Mouse (Mus musculus) gastrocnemius, postnatal 36 days (tissue): ENCODE measurements around the gene Mrpl23. TPM values are rescaled to one million over a fixed set of nuclear protein-coding genes. Genes with fewer than 3 reads are reported as not detected.
A peak's percentile ranks its signal among the peaks of the same experiment; 100 is the strongest.

ENCODE experiments used
- DNase-seq, 2 experiments: peaks; one replicate each; pipeline ENCODE4 v3.0.0; 2022
- intact Hi-C: fragments of 180-260 bp; cut with DNase I; formaldehyde crosslinking; loops from one replicate; pipeline ENCODE4 v1.15.1; 2025
- total RNA-seq, 2 experiments: library from RNA; stranded (reverse); gene quantifications; 2 replicates each; pipeline ENCODE4 v1.2.3; 2021

Gene Mrpl23
- total RNA-seq, 2 experiments from 2014 or later, result 1.8 to 6.1 TPM

GRCm38 (mm10) chr7:142566512-142566911, 34.0 kb downstream of the Mrpl23 start:
- intact Hi-C loops, result no loop called here
- DNase-seq, result no peak

DNA sequence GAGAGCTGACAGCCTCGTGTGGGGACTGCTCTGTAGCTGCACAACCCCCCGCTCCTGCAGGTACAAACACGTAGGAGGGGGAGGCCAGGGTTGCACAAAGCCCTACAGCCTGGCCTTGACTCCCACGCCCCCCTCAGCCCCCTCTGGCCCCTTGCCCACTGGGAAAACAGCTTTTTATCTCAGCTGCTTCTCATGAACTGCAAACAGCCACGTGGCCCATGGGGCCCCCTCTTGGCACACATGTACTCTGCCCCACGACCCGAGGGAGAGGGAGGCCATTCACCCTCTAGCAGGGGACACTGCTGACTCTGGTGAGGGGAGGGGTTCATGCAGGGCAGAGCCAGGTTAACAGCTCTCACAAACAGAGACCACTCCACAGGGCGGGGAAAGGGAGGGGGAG, 36.5 kb downstream of the Mrpl23 start:
- intact Hi-C loops, result no loop called here
- DNase-seq, result no peak

DNA sequence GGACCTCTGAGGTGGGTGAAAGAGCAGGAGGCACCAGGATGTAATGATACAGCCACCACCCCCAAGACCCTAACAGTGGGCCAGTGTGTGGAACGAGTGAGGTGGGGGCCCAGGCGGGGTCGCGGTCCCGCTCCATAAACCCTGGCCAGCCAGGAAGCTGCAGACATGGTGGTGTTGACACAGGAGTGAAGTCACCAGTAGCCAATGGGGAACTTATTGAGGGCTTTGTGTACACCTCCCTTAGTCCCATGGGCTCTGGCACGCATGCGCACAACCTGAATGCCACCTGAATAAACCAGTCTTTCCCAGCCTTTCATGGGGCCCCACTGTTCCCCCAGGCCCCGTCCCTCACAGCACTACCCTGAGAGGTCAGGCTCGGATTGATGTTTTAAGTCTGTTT, 38.1 kb downstream of the Mrpl23 start:
- DNase-seq, result no peak
- intact Hi-C loops, result no loop called here

GRCm38 (mm10) chr7:142571458-142572220, 39.2 kb downstream of the Mrpl23 start:
- no peak for DNase-seq
- intact Hi-C loops, result no loop called here

- no peak for DNase-seq
- intact Hi-C loops, result no loop called here
Observed at GRCm38 (mm10) chr7:142572343-142572742, 39.9 kb downstream of the Mrpl23 start.

DNA sequence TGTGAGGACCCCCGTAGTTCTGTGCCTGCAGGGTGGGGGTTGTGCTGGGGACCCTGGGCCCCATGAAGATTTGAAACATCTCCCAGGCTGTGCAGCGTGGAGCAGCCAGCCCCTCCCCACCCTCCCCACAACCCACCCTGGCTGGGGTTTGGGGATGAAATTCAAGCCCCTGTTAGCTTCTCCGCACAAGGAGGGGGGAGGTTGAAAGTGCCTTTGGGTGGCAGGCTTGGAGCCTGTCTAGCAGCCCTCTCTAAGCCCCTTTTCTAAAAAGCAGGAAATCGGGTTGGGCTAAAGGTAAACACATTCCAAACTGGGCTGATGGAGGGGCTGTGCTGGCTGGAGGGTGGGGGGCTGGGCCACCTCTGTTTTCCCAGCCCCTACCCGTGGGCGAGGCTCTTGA, 40.5 kb downstream of the Mrpl23 start:
- intact Hi-C loops, result no loop called here
- no peak for DNase-seq

- DNase-seq, result no peak
- intact Hi-C loops, result no loop called here
Observed at GRCm38 (mm10) chr7:142574155-142574660, 41.7 kb downstream of the Mrpl23 start.

DNA sequence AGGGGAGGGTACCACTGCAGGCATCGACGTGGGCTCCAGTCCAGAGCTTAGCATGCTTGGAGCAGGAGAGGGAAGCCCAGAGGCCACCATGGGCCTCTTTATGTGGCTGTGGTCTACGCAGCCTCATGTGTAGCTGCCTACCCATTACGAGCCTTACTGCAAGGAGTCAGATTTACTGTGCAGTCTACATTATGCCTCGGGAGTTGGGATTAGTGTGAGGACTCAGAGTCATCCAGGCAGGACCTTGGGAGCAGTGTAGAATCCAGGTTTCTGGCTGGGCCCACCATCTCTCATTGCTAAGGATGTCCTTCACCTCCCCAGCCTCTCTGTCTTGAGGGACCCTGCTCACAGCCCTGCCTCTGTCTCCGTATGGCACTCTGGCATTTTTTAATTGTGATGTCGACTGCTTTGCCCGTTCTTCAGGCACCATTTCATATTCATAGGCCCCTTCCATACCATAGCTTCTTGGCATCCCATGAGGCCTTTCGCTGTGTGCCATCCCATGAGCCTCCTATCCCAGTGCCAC, 42.4 kb downstream of the Mrpl23 start:
- DNase-seq, result no peak
- intact Hi-C loops, result loop anchor here (5.0 kb wide), 1 partner anchor 133 kb away; the partner anchor contains the start of gene Tnni2

DNA sequence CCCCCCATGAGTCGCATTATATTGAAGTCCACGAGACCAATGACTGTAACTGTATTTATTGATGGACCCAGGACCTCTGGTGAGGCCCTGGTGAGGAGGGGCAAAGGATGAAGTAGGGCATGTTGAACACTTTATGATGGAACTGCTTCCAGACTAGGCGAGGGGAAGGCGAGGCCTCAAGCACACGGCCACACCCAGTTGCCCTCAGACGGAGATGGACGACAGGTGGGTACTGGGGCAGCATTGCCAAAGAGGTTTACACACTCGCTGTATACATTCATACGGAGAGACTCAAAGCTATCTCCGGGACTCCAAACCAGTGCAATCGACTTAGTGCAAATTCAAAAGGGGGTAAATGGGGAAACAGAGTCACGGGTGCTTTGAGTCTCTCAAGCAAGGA, 43.0 kb downstream of the Mrpl23 start:
- intact Hi-C loops, result loop anchor here (5.0 kb wide), 1 partner anchor 133 kb away; the partner anchor contains the start of gene Tnni2
- no peak for DNase-seq

DNA sequence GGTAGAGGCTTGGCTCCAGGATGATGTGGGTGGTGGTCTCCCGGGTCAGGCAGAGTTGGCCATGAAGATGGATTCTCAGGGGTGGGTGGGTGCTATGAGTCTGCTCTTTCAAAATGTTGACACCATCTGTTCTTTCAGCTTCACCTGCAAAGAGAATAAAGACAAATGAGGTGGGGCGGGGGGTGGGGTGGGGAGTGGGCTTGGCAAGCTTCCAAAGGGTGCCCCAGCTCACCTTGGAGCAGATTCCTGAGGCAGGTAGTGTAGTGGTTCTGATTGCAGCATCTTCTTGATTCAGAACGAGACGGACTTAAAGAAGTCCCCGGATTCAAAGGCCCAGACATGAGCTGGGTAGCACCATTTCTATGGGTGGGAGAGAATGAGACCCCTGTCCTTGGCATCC, 43.5 kb downstream of the Mrpl23 start:
- DNase-seq, result no peak
- intact Hi-C loops, result loop anchor here (5.0 kb wide), 1 partner anchor 134 kb away; the partner anchor contains the start of gene Tnni2

DNA sequence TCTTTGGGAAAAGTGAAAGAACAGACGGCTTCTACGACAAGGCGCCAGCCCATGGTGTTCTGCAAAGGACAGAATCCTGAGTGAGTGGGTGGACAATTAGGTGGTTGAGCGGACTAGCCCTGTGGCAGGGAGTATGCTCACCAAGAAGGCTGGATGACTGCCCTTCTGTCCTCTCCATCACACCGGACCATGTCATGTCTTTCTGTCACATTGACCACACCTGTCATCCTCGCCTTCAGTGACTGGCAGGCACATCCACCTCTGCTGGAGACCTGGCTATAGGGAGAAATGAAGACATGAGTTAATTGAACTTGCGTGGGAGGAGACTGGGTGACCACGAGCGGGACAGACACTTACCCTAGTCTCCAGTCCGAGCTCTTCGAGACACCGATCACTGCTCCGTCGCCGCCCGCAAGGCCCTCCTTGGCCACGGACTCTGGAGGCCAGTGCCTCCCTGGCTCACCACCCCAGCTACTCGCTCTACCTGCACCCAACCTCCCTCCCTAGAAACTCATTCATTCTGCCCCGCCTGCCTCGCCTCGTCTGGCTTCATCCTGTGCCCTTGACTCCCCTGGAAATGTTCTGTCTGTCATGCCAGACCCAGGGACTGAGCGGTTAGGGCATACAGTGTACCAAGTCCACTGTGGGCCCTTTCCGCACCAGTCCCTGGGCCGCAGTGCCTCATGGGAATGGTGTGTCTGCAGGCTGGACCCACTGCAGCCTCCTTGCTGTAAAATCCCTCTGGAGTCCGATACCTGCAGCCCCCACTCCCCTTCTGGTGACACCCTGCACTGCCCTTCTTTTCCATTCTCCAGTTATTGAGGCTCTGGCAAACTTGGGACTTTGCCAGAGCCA, 44.2 kb downstream of the Mrpl23 start:
- DNase-seq, result no peak
- intact Hi-C loops, result loop anchor here (5.0 kb wide), 1 partner anchor 134 kb away; the partner anchor contains the start of gene Tnni2

DNA sequence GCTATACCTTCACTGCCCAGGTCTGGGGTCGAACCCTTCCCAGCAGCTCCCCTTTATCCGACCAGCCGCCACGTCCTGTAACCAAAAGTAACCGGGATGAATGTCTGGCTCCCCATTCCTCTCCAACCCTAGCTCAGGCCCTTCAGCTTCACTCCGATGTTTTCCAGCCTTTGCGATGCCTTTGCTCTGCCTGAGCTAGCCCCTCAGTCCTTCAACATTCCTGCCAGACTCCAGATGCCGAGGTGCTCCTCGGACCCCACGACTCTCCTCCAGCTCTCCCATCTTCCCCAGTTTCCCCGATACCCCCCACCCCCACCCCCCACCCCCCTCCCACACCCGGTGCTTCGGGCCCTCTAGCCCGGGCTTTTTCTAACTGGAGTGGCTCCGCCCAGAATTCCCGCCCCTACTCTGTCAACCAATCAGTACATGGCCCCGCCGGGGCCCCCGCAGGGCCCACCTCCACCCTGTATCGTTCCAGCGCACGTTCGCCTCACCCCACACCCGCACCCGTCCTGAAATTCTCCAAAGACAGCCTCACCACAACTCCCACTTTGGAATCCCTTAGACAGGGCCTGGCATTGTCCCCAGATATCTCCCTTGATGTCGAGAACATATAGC, 45.4 kb downstream of the Mrpl23 start:
- intact Hi-C loops, result loop anchor here (5.0 kb wide), 1 partner anchor 136 kb away; the partner anchor contains the start of gene Tnni2
- DNase-seq, result no peak

- intact Hi-C loops, result loop anchor here (5.0 kb wide), 1 partner anchor 137 kb away; the partner anchor contains the start of gene Tnni2
- DNase-seq, result no peak
Observed at GRCm38 (mm10) chr7:142579069-142579468, 46.6 kb downstream of the Mrpl23 start.

- DNase-seq, result peak; percentile 42 to 48
- intact Hi-C loops, result loop anchor here (2.0 to 5.0 kb wide), 2 partner anchors 41 to 248 kb away; no protein-coding TSS in a partner anchor
Observed at GRCm38 (mm10) chr7:142580121-142580879, 47.8 kb downstream of the Mrpl23 start.

- intact Hi-C loops, result loop anchor here (2.0 to 5.0 kb wide), 2 partner anchors 42 to 249 kb away; no protein-coding TSS in a partner anchor
- DNase-seq, result no peak
Observed at GRCm38 (mm10) chr7:142581186-142581585, 48.7 kb downstream of the Mrpl23 start.

- DNase-seq, result peak in 1 of 2 experiments; percentile 50
- intact Hi-C loops, result loop anchor here (2.0 to 5.0 kb wide), 2 partner anchors 43 to 249 kb away; no protein-coding TSS in a partner anchor
Observed at GRCm38 (mm10) chr7:142581656-142582228, 49.3 kb downstream of the Mrpl23 start.

DNA sequence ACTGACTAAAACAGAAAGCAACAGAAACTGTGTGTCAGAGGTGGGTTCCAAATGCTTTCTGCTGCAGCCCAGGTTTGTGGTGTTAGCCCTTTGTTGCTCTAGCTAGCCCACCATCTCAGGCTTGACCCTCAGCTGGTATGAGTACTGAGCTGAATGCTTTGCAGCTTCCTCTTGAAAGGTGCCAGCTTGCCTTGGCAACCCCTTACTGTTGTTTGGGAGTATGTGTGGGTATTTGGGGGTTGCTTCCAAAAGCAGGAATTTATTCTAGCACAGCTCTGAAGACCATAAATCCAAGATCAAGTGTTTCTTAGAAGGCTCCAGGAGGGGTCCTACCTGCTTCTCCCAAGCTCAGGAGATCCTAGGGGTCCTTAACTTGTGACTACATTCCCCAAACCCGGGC, 52.4 kb downstream of the Mrpl23 start:
- intact Hi-C loops, result loop anchor here (5.0 kb wide), 2 partner anchors 253 to 268 kb away; no protein-coding TSS in a partner anchor
- no peak for DNase-seq

GRCm38 (mm10) chr7:142585890-142586289, 53.4 kb downstream of the Mrpl23 start:
- intact Hi-C loops, result loop anchor here (5.0 kb wide), 1 partner anchor 269 kb away; no protein-coding TSS in a partner anchor
- DNase-seq, result no peak
